Mouse (Mus musculus): ENCODE measurements around the gene Bnc1.

DNA sequence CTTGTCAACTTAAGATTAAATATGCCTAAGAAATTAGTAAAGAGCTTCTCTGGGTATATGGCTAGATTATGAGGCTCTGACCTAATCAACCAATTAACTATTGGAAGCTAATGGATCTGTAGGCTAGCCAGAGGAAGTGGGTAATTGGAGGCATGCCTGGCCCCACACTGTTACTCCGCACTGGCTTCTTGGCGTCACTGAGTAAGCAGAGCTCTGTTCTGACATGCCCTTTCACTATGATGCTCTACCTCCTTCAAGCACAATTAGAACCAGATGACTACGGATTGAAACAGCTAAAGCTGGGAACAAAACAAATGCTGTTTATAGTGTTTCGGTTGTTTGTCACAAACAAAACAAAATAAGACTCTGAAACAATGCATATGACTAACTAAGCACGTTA is 73.8 kb downstream of the Bnc1 start:
- TF ChIP-seq EP300 (optimal IDR thresholded peaks at IDR 0.05) (no peak), CTCF (IDR thresholded peaks at IDR 0.05; ENCODE audit: low read depth) (no peak)
